Mouse (Mus musculus) heart, adult 2 months (tissue): ENCODE data around the gene Sod1.

Experiments used
- CTCF ChIP-seq: fragments of 200-600 bp; IDR thresholded peaks from 2 replicates; pipeline ENCODE4 v1.8.1; 2022; ENCODE audit warnings: antibody characterized with exemption, mild to moderate bottlenecking, moderate library complexity
- EP300 ChIP-seq: fragments of 200-500 bp; IDR thresholded peaks from 2 replicates; pipeline ENCODE4 v1.6.1; 2011; ENCODE audit warnings: low read depth, low read length, control low read depth; ENCODE audit not compliant: insufficient read depth
- POLR2A ChIP-seq: fragments of 200-500 bp; IDR thresholded peaks from 2 replicates; pipeline ENCODE4 v1.6.1; 2011; ENCODE audit warnings: mild to moderate bottlenecking, low read depth, low read length, control low read depth; ENCODE audit not compliant: insufficient read depth

DNA sequence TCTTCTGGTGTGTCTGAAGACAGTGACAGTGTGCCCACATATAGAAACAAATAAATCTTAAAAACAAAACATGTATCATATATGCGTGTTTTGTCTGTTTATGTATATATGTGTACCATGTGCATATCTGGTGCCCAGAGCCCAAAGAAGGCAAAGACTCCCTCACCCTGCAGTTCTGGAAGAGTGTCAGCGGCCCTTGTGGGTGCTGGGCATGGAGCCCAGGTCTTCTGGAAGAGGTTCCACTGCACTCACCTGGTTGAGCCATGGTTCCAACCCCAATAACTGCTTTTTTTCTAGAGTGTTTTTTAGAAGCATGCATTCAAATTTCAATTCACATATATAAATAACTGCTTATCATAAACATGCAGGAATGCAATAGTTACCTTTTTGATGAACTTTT is 41.2 kb downstream of the Sod1 start:
- TF ChIP-seq POLR2A (no peak), CTCF (no peak), EP300 (no peak)
